Mouse (Mus musculus) midbrain, embryonic 15.5 days (tissue): Measurements from ENCODE around the gene Tnrc6b. TPM values are rescaled to one million over a fixed set of nuclear protein-coding genes. Genes with fewer than 3 reads are reported as not detected.
A peak's percentile ranks its signal among the peaks of the same experiment; 100 is the strongest.

ENCODE experiments used
- ATAC-seq: fragments of 200-750 bp; cut with Nextera tagmentation; replicated peaks from 2 replicates; pipeline ENCODE4 v1.8.0; 2017; ENCODE audit warnings: moderate TSS enrichment
- H3K27ac ChIP-seq: fragments of 300-500 bp; sonication (generic); 2 replicates; pipeline ENCODE4 v1.5.1; 2015; ENCODE audit warnings: mild to moderate bottlenecking, inconsistent platforms
- H3K27me3 ChIP-seq: fragments of 300-500 bp; sonication (generic); replicated peaks from 2 replicates; pipeline ENCODE4 v1.6.1; 2015; ENCODE audit warnings: inconsistent platforms
- H3K36me3 ChIP-seq: fragments of 300-500 bp; sonication (generic); replicated peaks from 2 replicates; pipeline ENCODE4 v1.6.1; 2015; ENCODE audit warnings: inconsistent platforms
- H3K4me1 ChIP-seq: fragments of 300-500 bp; sonication (generic); 2 replicates; pipeline ENCODE4 v1.6.1; 2015; ENCODE audit warnings: inconsistent platforms
- H3K4me2 ChIP-seq: fragments of 300-500 bp; sonication (generic); 2 replicates; pipeline ENCODE4 v1.6.1; 2015; ENCODE audit warnings: inconsistent platforms, mild to moderate bottlenecking, moderate library complexity
- H3K4me3 ChIP-seq: fragments of 300-500 bp; sonication (generic); 2 replicates; pipeline ENCODE4 v1.5.1; 2015; ENCODE audit warnings: mild to moderate bottlenecking, inconsistent platforms
- H3K9ac ChIP-seq: fragments of 300-500 bp; sonication (generic); 2 replicates; pipeline ENCODE4 v1.6.1; 2015; ENCODE audit warnings: mild to moderate bottlenecking, inconsistent platforms
- H3K9me3 ChIP-seq: fragments of 300-500 bp; sonication (generic); 2 replicates; pipeline ENCODE4 v1.6.1; 2016; ENCODE audit warnings: inconsistent platforms
- WGBS: fragments of 180-500 bp; shearing (Covaris S2); methylation state at CpG from one replicate; pipeline ENCODE4 v1.1.7; 2015; ENCODE audit warnings: mixed read lengths; 5-methylcytosine and 5-hydroxymethylcytosine counted together
- polyA plus RNA-seq: library from polyadenylated mRNA; unstranded; fragments of >200 nt; fragmentation: Nextera tagmentation; extraction: Ambion mirVana; gene quantifications from 2 replicates; pipeline ENCODE4 v1.2.1, GENCODE M21; 2015

Gene Tnrc6b
- polyA plus RNA-seq, 1 experiment from 2014 or later: 47.2 TPM

GRCm38 (mm10) chr15:80779006-80779405 is 67.9 kb downstream of the Tnrc6b start:
- Histone ChIP-seq H3K27ac (no peak overlapping the region), H3K4me3 (no peak overlapping the region), H3K4me2 (no peak overlapping the region), H3K36me3 (no peaks in the 10 kb centered on the region), H3K27me3 (no peaks in the 10 kb centered on the region), H3K9ac (no peak overlapping the region), H3K9me3 (no peaks in the 10 kb centered on the region), H3K4me1 (no peaks in the 10 kb centered on the region)
- ATAC-seq: no peak
- WGBS: 78% methylated on average over 3 of the region's 3 CpGs

- ATAC-seq: no peak
- no peaks in the 10 kb centered on the region for H3K9me3 ChIP-seq
- H3K9ac ChIP-seq: no peak overlapping the region
- 90% methylated on average over 5 of the region's 5 CpGs for WGBS
- H3K27me3 ChIP-seq: no peaks in the 10 kb centered on the region
- H3K36me3 ChIP-seq: no peaks in the 10 kb centered on the region
- H3K4me2 ChIP-seq: no peak overlapping the region
- no peak overlapping the region for H3K27ac ChIP-seq
- H3K4me3 ChIP-seq: no peak overlapping the region
- no peaks in the 10 kb centered on the region for H3K4me1 ChIP-seq
Observed at GRCm38 (mm10) chr15:80780154-80780751, 69.1 kb downstream of the Tnrc6b start.

- ATAC-seq: no peak
- H3K4me3 ChIP-seq: no peak overlapping the region
- 90% methylated on average over 5 of the region's 5 CpGs for WGBS
Observed at GRCm38 (mm10) chr15:80781218-80781806, 70.2 kb downstream of the Tnrc6b start.

GRCm38 (mm10) chr15:80784553-80784971 is 73.4 kb downstream of the Tnrc6b start:
- H3K9me3 ChIP-seq: no peaks in the 10 kb centered on the region
- no peaks in the 10 kb centered on the region for H3K27me3 ChIP-seq
- H3K4me1 ChIP-seq: no peaks in the 10 kb centered on the region
- no peak overlapping the region for H3K9ac ChIP-seq
- no peak overlapping the region for H3K4me3 ChIP-seq
- H3K4me2 ChIP-seq: no peak overlapping the region
- H3K27ac ChIP-seq: no peak overlapping the region
- WGBS: 39% methylated on average over 7 of the region's 7 CpGs
- no peaks in the 10 kb centered on the region for H3K36me3 ChIP-seq
- no peak for ATAC-seq

More at GRCm38 (mm10) chr15:80781218-80781806, 70.2 kb downstream of the Tnrc6b start:
- Histone ChIP-seq H3K4me2 (no peak overlapping the region), H3K4me1 (no peaks in the 10 kb centered on the region), H3K27ac (no peak overlapping the region), H3K27me3 (no peaks in the 10 kb centered on the region), H3K36me3 (no peaks in the 10 kb centered on the region), H3K9me3 (no peaks in the 10 kb centered on the region), H3K9ac (no peak overlapping the region)

GRCm38 (mm10) chr15:80785699-80786098 is 74.6 kb downstream of the Tnrc6b start:
- Histone ChIP-seq H3K9ac (no peak overlapping the region), H3K4me1 (no peaks in the 10 kb centered on the region), H3K27me3 (no peaks in the 10 kb centered on the region), H3K36me3 (no peaks in the 10 kb centered on the region), H3K9me3 (no peaks in the 10 kb centered on the region), H3K4me2 (no peak overlapping the region), H3K4me3 (no peak overlapping the region), H3K27ac (no peak overlapping the region)
- WGBS: 77% methylated on average over 1 of the region's 1 CpGs
- ATAC-seq: no peak

- Histone ChIP-seq H3K27me3 (no peaks in the 10 kb centered on the region), H3K9me3 (no peaks in the 10 kb centered on the region), H3K4me3 (no peak overlapping the region), H3K4me2 (no peak overlapping the region), H3K27ac (no peak overlapping the region), H3K36me3 (no peaks in the 10 kb centered on the region), H3K4me1 (no peaks in the 10 kb centered on the region), H3K9ac (no peak overlapping the region)
- ATAC-seq: no peak
- 94% methylated on average over 4 of the region's 4 CpGs for WGBS
Observed at GRCm38 (mm10) chr15:80787746-80788145, 76.6 kb downstream of the Tnrc6b start.

GRCm38 (mm10) chr15:80792556-80792955 is 81.4 kb downstream of the Tnrc6b start:
- no peaks in the 10 kb centered on the region for H3K9me3 ChIP-seq
- no peaks in the 10 kb centered on the region for H3K27me3 ChIP-seq
- WGBS: 78% methylated on average over 3 of the region's 3 CpGs
- no peak for ATAC-seq
- no peak overlapping the region for H3K27ac ChIP-seq
- peaks cover 4% of the 10 kb centered on the region; the same call in 1 of the 2 replicates for H3K4me1 ChIP-seq
- no peak overlapping the region for H3K9ac ChIP-seq
- no peak overlapping the region for H3K4me3 ChIP-seq
- no peaks in the 10 kb centered on the region for H3K36me3 ChIP-seq
- H3K4me2 ChIP-seq: no peak overlapping the region

GRCm38 (mm10) chr15:80795076-80795475 is 84.0 kb downstream of the Tnrc6b start:
- H3K4me1 ChIP-seq: peaks cover 7% of the 10 kb centered on the region; the same call in 1 of the 2 replicates
- no peak overlapping the region for H3K9ac ChIP-seq
- no peak overlapping the region for H3K27ac ChIP-seq
- no peaks in the 10 kb centered on the region for H3K36me3 ChIP-seq
- no peaks in the 10 kb centered on the region for H3K27me3 ChIP-seq
- 83% methylated on average over 1 of the region's 1 CpGs for WGBS
- ATAC-seq: no peak
- no peaks in the 10 kb centered on the region for H3K9me3 ChIP-seq
- no peak overlapping the region for H3K4me3 ChIP-seq
- no peak overlapping the region for H3K4me2 ChIP-seq

- H3K9ac ChIP-seq: peak overlapping the region; percentile 57
- under 1% methylated on average over 6 of the region's 6 CpGs for WGBS
Observed at GRCm38 (mm10) chr15:80797757-80798156, 86.6 kb downstream of the Tnrc6b start.

GRCm38 (mm10) chr15:80798367-80799073 is 87.4 kb downstream of the Tnrc6b start:
- peak; percentile 87 for ATAC-seq
- peak overlapping the region; percentile 57 for H3K9ac ChIP-seq
- H3K27me3 ChIP-seq: no peaks in the 10 kb centered on the region
- peak overlapping the region; percentile 56 for H3K4me2 ChIP-seq
- H3K27ac ChIP-seq: peak overlapping the region; percentile 88
- no peaks in the 10 kb centered on the region for H3K9me3 ChIP-seq
- peak overlapping the region; percentile 61 for H3K4me3 ChIP-seq
- H3K36me3 ChIP-seq: no peaks in the 10 kb centered on the region
- H3K4me1 ChIP-seq: peaks cover 36% of the 10 kb centered on the region
- WGBS: under 1% methylated on average over 17 of the region's 17 CpGs

More at GRCm38 (mm10) chr15:80797757-80798156, 86.6 kb downstream of the Tnrc6b start:
- no peaks in the 10 kb centered on the region for H3K27me3 ChIP-seq
- H3K4me2 ChIP-seq: peak overlapping the region; percentile 56
- peak overlapping the region; percentile 88 for H3K27ac ChIP-seq
- peak overlapping the region; percentile 61 for H3K4me3 ChIP-seq
- no peaks in the 10 kb centered on the region for H3K9me3 ChIP-seq
- H3K36me3 ChIP-seq: no peaks in the 10 kb centered on the region
- ATAC-seq: peak; percentile 83
- H3K4me1 ChIP-seq: peaks cover 29% of the 10 kb centered on the region

- WGBS: 0% methylated on average over 10 of the region's 10 CpGs
- H3K4me1 ChIP-seq: peaks cover 40% of the 10 kb centered on the region
- H3K36me3 ChIP-seq: no peaks in the 10 kb centered on the region
- H3K9ac ChIP-seq: peak overlapping the region; percentile 57
- no peaks in the 10 kb centered on the region for H3K9me3 ChIP-seq
- peak overlapping the region; percentile 61 for H3K4me3 ChIP-seq
- peak overlapping the region; percentile 88 for H3K27ac ChIP-seq
- ATAC-seq: peak; percentile 50
- peak overlapping the region; percentile 56 for H3K4me2 ChIP-seq
- no peaks in the 10 kb centered on the region for H3K27me3 ChIP-seq
Observed at GRCm38 (mm10) chr15:80799074-80799633, 88.0 kb downstream of the Tnrc6b start.

GRCm38 (mm10) chr15:80799634-80800137 is 88.6 kb downstream of the Tnrc6b start:
- Histone ChIP-seq H3K4me2 (peak overlapping the region; percentile 56), H3K4me1 (peaks cover 45% of the 10 kb centered on the region), H3K36me3 (no peaks in the 10 kb centered on the region), H3K27ac (peak overlapping the region; percentile 88), H3K9ac (peak overlapping the region; percentile 57), H3K9me3 (no peaks in the 10 kb centered on the region), H3K27me3 (no peaks in the 10 kb centered on the region), H3K4me3 (peak overlapping the region; percentile 61)
- WGBS: under 1% methylated on average over 10 of the region's 10 CpGs
- peak; percentile 51 for ATAC-seq
